Mouse (Mus musculus) heart, embryonic 16.5 days (tissue): ENCODE data around the gene Dgkz. TPM values are rescaled to one million over a fixed set of nuclear protein-coding genes. Genes with fewer than 3 reads are reported as not detected.

Experiments
- ATAC-seq: fragments of 200-750 bp; cut with Nextera tagmentation; replicated peaks from 2 replicates; pipeline ENCODE4 v1.8.0; 2017; ENCODE audit warnings: moderate number of reproducible peaks; ENCODE audit not compliant: insufficient read depth, low FRiP score; ENCODE audit errors: extremely low read depth
- H3K27ac ChIP-seq: fragments of 300-500 bp; sonication (generic); 2 replicates; pipeline ENCODE4 v1.5.1; 2014; ENCODE audit warnings: mild to moderate bottlenecking, low read length, control low read depth, moderate library complexity
- H3K27me3 ChIP-seq: fragments of 300-500 bp; sonication (generic); 2 replicates; pipeline ENCODE4 v1.6.1; 2014; ENCODE audit warnings: low read length, mixed read lengths; ENCODE audit not compliant: control insufficient read depth, insufficient read depth
- H3K36me3 ChIP-seq: fragments of 300-500 bp; sonication (generic); 2 replicates; pipeline ENCODE4 v1.6.1; 2014; ENCODE audit not compliant: control insufficient read depth, insufficient read depth
- H3K4me1 ChIP-seq: fragments of 300-500 bp; sonication (generic); 2 replicates; pipeline ENCODE4 v1.6.1; 2014; ENCODE audit warnings: low read length, mixed read lengths; ENCODE audit not compliant: control insufficient read depth, insufficient read depth
- H3K4me2 ChIP-seq: fragments of 300-500 bp; sonication (generic); 2 replicates; pipeline ENCODE4 v1.6.1; 2014; ENCODE audit warnings: low read depth, mild to moderate bottlenecking, control low read depth, low read length
- H3K4me3 ChIP-seq: fragments of 300-500 bp; sonication (generic); 2 replicates; pipeline ENCODE4 v1.5.1; 2014; ENCODE audit warnings: mild to moderate bottlenecking, control low read depth, low read length
- H3K9ac ChIP-seq: fragments of 300-500 bp; sonication (generic); 2 replicates; pipeline ENCODE4 v1.6.1; 2014; ENCODE audit warnings: low read length, control low read depth
- H3K9me3 ChIP-seq: fragments of 300-500 bp; sonication (generic); replicated peaks from 2 replicates; pipeline ENCODE4 v1.6.1; 2016; ENCODE audit warnings: low read length; ENCODE audit not compliant: control insufficient read depth
- WGBS: fragments of 180-500 bp; shearing (Covaris S2); extraction: QIAGEN DNeasy Blood & Tissue Kit; methylation state at CpG from one replicate; pipeline ENCODE4 v1.1.7; 2014; 5-methylcytosine and 5-hydroxymethylcytosine counted together
- polyA plus RNA-seq: library from polyadenylated mRNA; unstranded; fragments of >200 nt; fragmentation: Nextera tagmentation; extraction: Ambion mirVana; gene quantifications from 2 replicates; pipeline ENCODE4 v1.2.1, GENCODE M21; 2015

Gene Dgkz
- polyA plus RNA-seq, 1 experiment from 2014 or later = 43.1 TPM

DNA sequence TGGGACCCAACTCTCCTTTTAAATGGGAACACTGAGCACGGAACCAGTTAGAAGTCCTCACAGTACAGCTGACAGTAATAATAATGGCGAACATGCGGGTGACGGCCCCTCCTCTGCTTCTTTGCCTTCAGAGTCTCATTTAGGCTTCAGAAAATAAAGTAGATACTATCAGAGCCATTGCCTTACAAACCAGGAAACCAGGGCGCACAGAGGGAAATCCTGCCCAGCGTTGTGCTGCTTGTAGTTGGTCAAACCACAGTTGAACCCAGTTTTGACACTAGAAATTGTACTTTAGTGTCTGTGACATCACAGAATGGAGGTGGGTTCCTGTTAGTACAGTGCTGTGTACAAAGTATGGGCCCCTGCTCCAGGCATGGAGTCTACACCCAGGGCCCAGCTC, 38.6 kb upstream of the Dgkz start:
- Histone ChIP-seq H3K27ac (no peak overlapping the region), H3K4me3 (no peak overlapping the region), H3K9ac (no peak overlapping the region), H3K27me3 (no peaks in the 10 kb centered on the region; the same call in 1 of the 2 replicates), H3K9me3 (no peaks in the 10 kb centered on the region), H3K4me1 (peaks cover 12% of the 10 kb centered on the region; the same call in 1 of the 2 replicates), H3K36me3 (no peaks in the 10 kb centered on the region), H3K4me2 (no peak overlapping the region)
- ATAC-seq = no peak
- 78% methylated on average over 6 of the region's 6 CpGs for WGBS

GRCm38 (mm10) chr2:92012768-92013445, 37.2 kb upstream of the Dgkz start:
- 40% methylated on average over 8 of the region's 8 CpGs for WGBS

DNA sequence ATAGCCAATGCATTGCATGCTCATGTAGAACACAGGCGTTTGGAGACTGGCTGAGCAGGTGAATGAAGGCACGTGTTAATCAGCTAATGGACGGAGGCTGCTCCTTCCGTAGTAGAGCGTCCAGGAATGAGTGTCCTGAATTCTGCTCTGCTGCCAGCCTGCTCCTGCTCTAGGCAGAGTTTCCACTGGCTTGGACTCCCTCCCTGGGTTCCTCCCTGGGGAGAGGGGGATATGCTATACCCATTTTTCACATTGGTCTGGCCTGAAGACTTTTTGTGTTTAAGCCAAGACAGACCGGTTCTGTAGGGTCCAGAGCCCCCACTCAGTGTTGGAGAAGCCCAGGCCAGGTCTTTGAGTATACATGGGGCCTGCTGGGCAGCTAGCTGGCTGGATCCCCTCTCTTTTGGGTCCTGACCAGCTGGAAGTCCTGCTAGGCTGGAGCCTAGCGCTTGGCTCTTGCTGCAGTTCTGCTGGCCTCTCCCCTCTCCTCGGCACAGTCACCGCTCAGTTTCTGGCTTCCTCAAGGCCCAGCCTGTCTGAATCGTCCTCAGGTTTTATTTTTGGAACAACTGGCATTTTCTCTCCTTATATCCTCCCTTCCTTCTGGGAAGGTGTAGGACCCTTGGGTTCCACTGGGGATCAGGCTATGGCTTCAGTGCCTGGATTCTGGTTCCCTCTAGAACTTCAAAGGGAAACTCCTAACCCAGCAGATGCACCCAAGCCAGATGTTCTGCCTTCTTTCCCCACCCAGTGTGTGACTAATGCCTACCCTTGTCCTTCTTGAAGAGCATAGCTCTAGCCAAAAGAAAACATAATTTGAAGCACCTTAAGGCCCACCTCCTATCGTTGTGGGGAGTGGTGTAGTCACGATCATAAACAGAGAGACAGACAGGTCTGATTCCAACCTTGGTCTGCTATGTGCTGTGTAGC, 36.0 kb upstream of the Dgkz start:
- Histone ChIP-seq H3K4me1 (peaks cover 25% of the 10 kb centered on the region), H3K9me3 (no peaks in the 10 kb centered on the region), H3K27ac (no peak overlapping the region), H3K36me3 (no peaks in the 10 kb centered on the region), H3K27me3 (no peaks in the 10 kb centered on the region), H3K4me3 (no peak overlapping the region), H3K9ac (0 out of 2 replicates have a peak overlapping the region, but pooled peaks have one; percentile 13), H3K4me2 (no peak overlapping the region)
- 64% methylated on average over 12 of the region's 12 CpGs for WGBS
- no peak for ATAC-seq

More at GRCm38 (mm10) chr2:92012768-92013445, 37.2 kb upstream of the Dgkz start:
- Histone ChIP-seq H3K27ac (peak overlapping the region; percentile 30; the same call in 1 of the 2 replicates), H3K4me2 (peak overlapping the region; percentile 21; the same call in 1 of the 2 replicates), H3K4me1 (peaks cover 16% of the 10 kb centered on the region; the same call in 1 of the 2 replicates), H3K36me3 (no peaks in the 10 kb centered on the region), H3K27me3 (no peaks in the 10 kb centered on the region), H3K4me3 (no peak overlapping the region), H3K9me3 (no peaks in the 10 kb centered on the region), H3K9ac (no peak overlapping the region)
- ATAC-seq = 0 out of 2 replicates have a peak, but pooled peaks have one; percentile 5

DNA sequence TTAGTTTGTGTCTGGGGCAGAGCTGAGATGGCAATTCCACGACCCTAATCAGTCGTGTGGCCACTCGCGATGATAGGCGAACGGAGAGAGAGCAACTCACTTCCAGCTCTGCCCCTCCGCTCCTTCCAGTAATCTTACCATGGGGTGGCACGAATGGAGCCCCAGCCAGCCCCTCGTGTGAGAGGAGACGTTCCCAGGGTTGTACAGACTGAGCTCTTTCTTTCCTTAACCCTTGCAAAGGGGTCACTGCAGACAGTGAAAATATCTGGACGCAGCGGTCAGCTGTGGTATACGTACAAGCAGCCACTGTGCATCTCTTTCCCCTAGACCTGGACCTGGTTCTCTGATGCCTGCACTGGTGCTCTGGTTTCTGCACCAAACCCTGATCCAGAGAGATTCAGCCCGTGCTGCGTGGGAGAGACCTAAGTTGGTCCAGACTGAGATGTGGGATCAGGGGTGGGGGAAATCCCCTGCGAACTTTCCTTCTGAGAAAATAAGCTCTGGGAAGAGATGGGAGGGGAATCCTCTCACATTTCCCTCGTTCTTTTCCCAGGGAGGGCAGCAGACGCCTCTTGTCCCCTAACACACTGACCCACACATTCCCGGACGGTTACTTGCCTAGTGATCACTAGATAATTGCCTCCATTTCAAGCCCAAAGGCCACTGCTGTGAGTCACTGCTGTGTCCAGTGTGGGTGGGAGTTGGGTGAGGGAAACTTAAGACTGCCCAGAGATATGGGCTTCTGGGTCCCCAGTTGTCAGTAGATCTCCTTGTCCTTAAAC, 33.1 kb upstream of the Dgkz start:
- Histone ChIP-seq H3K4me3 (peak overlapping the region; percentile 70), H3K9ac (peak overlapping the region; percentile 83), H3K4me1 (peaks cover 27% of the 10 kb centered on the region), H3K9me3 (no peaks in the 10 kb centered on the region), H3K4me2 (peak overlapping the region; percentile 95), H3K27me3 (no peaks in the 10 kb centered on the region), H3K27ac (peak overlapping the region; percentile 92), H3K36me3 (no peaks in the 10 kb centered on the region)
- peak; percentile 1; the same call in 1 of the 2 replicates for ATAC-seq
- WGBS = 1% methylated on average over 20 of the region's 20 CpGs

- peaks cover 27% of the 10 kb centered on the region for H3K4me1 ChIP-seq
- H3K4me3 ChIP-seq = peak overlapping the region; percentile 70
- H3K27ac ChIP-seq = peak overlapping the region; percentile 92
- peak overlapping the region; percentile 83 for H3K9ac ChIP-seq
- WGBS = under 1% methylated on average over 33 of the region's 34 CpGs
- H3K36me3 ChIP-seq = no peaks in the 10 kb centered on the region
- ATAC-seq = peak; percentile 95
- H3K4me2 ChIP-seq = peak overlapping the region; percentile 95
- no peaks in the 10 kb centered on the region for H3K9me3 ChIP-seq
- no peaks in the 10 kb centered on the region for H3K27me3 ChIP-seq
These were observed 32.4 kb upstream of the Dgkz start for GRCm38 (mm10) chr2:92007933-92008622.

DNA sequence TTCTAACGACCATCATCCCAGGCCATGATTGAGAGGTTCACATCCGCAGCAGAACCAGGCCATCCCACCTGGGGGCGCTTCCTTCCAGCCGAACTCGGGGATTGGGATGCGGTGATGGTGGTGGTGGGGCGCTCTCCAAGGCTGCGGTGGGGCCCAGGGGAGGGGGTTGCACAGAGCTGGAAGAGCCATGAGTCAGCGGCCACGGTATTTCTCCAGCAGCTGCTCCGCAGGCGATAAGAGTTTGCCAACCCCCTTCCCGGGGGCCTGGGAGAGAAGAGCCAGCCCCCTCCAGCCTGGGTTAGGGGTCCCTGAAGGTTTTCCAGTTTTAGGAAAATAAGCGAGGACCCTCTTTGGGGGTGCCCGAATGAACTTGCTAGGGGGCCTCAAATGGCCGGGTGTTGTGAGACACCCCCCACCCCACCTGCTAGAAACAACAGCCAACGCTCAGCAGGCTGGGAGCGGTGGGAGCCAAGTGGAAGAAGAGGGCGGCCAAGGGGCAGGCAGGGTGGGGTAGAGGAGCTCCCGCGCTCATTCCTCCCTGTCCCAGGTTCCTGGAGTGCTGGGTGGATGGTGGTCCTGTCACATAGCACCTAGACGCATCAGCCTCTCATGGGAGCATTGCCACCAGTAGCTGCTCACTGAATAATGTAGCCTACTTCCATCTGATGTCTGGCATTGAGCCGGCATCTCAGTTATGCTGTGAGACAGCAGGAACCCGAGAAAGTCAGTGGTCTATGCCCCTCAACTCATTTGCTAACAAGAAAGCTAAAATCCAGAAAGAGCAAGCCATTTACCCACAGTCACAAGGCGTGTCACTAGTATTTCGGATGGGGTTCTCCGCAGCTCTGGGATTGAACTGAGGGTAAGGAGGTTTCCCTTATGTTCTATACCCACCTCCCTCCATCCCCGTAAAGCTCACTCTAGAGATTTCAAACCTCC, 31.6 kb upstream of the Dgkz start:
- H3K4me2 ChIP-seq = peak overlapping the region; percentile 95
- H3K4me1 ChIP-seq = peaks cover 18% of the 10 kb centered on the region
- H3K36me3 ChIP-seq = no peaks in the 10 kb centered on the region
- H3K27me3 ChIP-seq = no peaks in the 10 kb centered on the region
- peak overlapping the region; percentile 92 for H3K27ac ChIP-seq
- peak overlapping the region; percentile 70 for H3K4me3 ChIP-seq
- H3K9me3 ChIP-seq = no peaks in the 10 kb centered on the region
- peak overlapping the region; percentile 78 for H3K9ac ChIP-seq
- ATAC-seq = peak; percentile 42
- WGBS = 1% methylated on average over 28 of the region's 28 CpGs

DNA sequence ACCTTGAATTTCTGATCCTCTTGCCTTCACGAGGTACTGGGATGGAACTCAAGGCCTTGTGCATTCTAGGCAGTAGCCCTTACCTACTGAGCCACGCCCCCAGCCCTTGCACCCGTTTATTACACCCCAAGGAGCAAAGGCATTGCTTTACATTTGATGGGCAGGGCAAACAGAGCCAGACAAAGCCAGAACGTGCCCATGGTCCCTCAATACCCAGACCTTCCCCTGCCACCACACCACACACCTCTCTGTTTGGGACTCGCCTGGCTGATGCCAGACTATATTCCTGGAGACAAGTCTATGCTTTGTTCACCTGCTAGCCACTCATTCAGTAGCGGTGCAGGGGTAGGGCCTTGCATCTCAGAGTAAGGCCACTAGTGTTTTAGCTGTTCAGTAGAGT, 30.8 kb upstream of the Dgkz start:
- no peak for ATAC-seq
- WGBS = 47% methylated on average over 6 of the region's 6 CpGs

More for the DNA sequence above, 30.8 kb upstream of the Dgkz start:
- H3K36me3 ChIP-seq = no peaks in the 10 kb centered on the region
- no peaks in the 10 kb centered on the region for H3K9me3 ChIP-seq
- H3K4me3 ChIP-seq = peak overlapping the region; percentile 70
- peak overlapping the region; percentile 47; the same call in 1 of the 2 replicates for H3K27ac ChIP-seq
- H3K4me2 ChIP-seq = peak overlapping the region; percentile 95
- H3K27me3 ChIP-seq = no peaks in the 10 kb centered on the region
- peaks cover 18% of the 10 kb centered on the region for H3K4me1 ChIP-seq
- H3K9ac ChIP-seq = peak overlapping the region; percentile 78
